Mouse (Mus musculus): ENCODE measurements around the gene Ctc1. TPM values are rescaled to one million over a fixed set of nuclear protein-coding genes. Genes with fewer than 3 reads are reported as not detected.

The Ctc1 gene
- polyA plus RNA-seq (2012; rRNA removed), result 69.9 and 84.4 TPM in 2 replicates

DNA sequence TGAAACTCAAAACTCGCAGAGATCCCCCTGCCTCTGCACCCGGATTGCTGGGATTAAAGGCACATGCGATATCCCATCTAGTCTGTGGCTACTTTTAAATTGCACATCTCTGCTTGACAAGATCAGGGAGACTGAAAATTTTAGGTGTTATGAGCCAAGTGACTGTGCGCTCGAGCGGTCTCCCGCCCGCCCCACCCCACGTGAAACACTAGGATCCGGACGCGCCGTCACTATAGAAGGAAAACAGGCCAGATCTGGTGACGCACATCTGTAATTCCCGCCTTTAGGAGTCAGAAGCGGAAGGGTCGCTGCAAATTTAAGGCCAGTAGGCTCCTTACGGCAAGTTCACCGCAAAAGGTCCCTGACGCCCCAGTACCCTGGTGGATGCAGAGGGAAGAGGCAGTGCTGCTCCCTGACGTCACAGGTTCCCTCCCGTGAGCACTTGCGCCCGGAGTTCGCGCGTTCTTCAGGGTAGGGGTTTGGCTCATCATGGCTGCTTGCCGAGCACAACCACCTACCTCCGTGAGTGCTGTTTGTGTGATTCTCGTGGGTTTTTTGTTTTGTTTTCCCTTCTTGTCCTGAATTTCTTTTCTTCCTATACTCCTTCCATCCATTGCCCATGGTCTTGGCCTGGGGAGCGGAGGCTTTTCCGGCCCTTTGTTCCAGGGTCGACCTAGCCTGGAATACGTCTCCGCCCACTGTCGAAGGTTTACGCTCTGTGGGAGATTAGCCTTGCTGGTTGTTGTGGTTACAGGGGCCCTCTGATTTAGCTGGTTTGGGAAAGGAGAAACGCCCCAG is at the start of gene Ctc1:
Gene Ctc1 (plus strand): TSS at position 268 of the 798 bp plus-strand sequence.

DNA sequence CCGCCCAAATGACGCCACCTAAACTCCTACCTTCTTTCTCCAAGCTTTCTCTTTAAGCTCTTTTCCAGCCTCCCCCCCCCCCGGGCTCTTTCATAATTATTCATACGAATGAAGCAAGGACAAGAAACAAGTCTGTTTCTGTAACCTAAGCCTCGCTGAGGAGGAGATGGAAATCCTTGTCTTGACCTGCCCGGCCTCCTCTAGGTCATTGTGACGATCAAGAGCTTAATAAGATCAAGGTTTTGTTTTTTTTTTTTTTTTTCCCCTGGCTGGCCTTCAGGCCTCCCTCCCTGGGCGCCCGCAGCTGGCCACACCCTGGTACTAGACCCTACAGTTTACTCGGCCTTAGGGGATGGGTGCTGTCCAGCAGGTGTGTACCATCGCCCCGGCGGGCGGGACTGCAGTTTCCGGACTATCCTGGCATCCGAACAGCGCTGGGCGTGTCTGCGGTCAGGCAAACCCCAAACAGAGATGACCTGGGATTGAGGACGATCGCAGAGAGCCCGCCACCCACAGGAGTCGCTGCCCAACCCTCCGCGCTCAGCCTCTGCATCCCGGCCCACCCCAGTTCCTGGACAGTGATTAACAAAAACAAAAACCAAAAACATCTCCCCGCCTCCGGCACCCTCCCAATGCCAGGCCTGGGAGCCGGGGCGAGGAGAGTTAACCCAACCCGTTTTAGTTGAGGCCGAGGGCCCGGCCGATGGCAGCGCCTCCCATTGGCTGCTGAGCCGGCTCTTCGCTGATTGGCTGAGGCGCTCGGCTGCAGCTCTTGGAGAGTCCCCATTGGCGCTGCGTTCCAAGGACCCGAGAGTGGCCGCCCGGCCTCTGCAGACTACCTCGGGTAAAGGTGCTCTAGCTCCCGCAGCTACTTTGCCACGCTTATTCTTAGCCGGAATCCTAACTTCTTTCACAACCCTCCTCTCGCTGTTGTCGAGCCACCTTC is 48.1 kb upstream of the Ctc1 start, which contains the start of gene Slc25a35:
Gene Slc25a35 (plus strand): TSS at position 795 of the 946 bp plus-strand sequence.

DNA sequence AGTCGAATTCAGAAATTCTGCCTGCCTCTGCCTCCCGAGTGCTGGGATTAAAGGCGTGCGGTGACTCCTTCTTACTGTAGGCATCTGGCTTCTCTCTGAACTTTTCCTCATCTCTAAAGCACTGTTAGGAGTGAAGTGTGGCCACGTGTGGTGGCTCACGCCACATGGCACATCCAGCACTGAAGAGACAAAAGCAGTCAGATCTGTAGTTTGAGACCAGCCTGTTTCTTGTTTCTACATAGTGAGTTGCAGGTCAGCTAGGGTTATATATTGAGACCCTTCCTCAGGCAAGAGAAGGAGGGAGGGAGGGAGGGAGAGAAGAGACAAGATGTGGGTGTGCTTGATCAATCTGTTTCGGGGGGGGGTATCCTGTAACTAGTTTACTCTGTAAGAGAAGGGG is 40.6 kb upstream of the Ctc1 start, which contains the start of gene Rangrf:
Gene Rangrf (minus strand): TSS at position 101 of the 400 bp plus-strand sequence.

DNA sequence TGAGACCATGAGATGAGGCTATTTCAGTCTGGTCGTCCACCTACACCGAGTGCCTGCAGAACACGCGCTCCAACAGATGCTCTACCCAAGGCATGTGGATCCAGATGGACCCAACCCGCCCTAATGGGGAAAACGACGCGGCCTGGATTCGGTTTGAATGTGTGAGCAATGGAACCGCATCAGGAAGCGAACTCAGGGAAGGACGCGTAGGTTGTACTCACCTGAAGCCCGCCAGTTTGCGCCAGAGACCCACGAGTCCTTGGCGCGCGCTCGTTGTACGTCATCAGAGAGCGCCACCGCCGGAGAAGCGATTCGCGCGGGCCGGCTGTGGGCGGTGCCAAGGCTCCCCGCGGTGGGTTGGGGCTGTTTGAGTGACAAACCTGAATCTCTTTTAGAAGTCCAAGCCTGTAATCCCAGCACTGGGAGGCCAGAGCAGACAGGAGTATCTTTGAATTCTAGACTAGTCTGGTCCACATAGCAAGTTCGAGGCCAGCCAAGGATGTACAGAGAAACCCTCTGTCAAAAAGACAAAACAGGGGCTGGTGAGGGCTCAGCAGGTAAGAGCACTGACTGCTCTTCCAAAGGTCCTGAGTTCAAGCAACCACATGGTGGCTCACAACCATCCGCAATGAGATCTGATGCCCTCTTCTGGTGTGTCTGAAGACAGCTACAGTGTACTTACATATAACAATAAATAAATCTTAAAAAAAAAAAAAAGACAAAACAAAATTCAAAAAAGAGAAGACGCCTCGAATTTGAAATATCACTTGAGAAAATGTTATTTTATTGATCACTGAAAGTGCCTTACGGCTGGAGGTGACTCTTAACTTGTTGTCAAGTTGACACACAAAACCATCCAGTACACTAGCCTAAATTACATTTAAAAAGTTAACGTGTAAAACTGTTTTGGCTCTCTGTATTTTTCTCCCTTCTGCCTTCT is 7.3 kb upstream of the Ctc1 start, which contains the start of gene Pfas:
Gene Pfas (minus strand): TSS at position 279 of the 940 bp plus-strand sequence.

DNA sequence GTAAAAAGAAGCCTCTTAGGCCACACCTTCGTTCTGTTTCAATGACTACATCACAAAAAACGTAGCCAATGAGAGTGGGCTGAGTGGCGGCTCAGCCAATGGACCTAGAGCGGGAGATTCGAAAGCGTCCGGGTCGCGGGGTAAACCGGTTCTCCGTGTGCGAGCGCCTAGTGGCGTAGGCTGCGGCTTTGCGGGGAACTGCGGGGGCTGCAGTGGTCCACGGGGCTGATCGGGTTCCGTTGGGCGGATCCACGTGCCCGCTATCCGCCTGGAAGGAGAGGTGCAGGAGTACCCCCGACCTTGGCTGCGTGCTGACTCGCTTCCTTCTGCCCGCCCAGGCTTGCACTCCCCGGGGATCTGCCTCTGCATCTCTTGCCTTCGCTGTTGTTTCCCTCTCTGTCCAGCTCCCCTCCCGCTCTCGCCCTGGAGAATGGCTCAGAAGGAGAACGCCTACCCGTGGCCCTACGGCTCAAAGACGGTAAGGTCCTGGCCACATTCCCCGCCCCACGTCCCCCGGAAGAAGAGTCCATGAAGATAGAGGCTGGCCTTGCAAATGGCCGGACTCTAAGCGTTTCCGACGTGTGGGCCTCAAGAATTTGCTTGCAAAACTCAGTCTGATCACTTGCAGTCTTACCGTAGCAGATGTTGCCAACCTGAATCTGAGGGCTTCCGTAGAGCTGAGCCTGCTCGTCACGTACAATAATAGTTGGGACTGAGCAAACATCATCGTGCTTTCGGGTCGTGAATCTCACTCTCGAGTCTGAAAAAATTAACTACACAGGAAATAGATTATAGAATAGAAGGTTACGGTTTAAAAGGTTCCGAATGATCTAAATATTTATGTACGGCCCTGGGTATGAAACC is 30.1 kb downstream of the Ctc1 start, which contains the start of gene Aurkb:
Gene Aurkb (plus strand): TSS at position 117 of the 864 bp plus-strand sequence.

DNA sequence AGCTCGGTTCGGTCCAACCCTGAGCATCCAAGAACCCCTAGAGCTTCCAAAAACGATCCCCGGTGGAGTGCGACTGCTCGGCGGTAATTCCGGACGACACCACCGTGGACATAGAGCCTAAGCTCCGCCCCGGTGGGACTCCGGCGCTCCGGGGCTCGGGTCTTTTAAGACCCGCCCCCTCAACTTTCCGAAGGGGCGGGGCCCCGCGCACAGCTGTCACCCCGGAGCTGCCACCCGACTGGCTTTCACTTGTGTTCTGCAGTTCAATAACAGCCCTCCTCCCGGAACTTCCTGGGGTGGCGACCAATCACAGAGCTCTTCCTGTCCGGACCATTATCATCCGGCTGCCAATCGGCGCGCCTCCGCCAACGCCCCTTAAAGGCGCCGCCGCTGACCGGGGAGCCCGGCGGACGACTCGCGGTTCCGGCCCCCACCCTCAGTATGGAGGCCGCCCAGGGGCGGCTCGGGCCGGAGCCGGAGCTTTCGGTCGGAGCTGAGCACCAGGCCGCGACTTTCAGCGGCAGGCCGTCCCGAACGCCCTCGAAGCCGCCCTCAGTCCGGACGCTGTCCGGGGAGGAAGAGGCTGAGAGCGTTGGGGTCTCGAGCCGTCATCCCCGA is 43.8 kb downstream of the Ctc1 start, which contains the start of gene Borcs6:
Gene Borcs6 (plus strand): TSS at position 361 of the 618 bp plus-strand sequence.

DNA sequence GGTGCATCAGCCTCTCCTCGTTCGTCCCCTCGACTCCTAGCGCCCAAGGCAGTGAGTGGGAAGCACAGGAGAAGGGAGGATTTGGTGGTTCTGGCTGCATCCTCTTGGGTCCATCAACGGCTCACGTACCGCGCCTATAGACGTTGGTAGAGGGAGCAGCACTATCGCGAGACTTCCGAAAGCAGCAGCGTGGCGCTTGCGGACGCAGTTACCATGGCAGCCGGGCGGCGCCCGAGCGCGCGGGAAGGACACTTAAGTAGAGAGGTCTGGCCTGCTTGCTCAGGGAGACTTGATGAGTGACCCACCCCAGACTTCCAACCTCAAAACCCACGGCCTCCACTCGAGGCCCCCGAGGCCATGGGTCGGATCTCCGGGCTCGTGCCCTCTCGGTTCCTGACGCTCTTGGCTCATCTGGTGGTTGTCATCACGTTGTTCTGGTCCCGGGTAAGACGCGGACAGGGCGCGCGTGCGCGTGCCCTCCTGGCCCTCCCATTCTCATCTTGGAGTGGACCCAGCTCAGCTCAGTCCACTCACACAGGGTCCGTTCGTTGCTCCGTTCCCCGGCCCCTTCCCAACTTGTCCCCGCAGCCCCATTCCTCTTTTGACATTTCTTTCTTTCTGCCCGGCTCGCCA is 55.0 kb downstream of the Ctc1 start, which contains the start of gene Tmem107:
Gene Tmem107 (plus strand): TSS at position 217 of the 633 bp plus-strand sequence.

Other genes starting within 250 kb of the Ctc1 start
- gene Ndel1, start 144.1 kb upstream of the Ctc1 start, polyA plus RNA-seq (2012; rRNA removed), result 104 and 124 TPM in 2 replicates
- gene Rnf222, start 127.4 kb upstream of the Ctc1 start, polyA plus RNA-seq (2012; rRNA removed), result 0.03 and 0.21 TPM in 2 replicates
- 1,030 and 1,365 TPM in 2 replicates for gene Rpl26, start 114.3 kb upstream of the Ctc1 start, polyA plus RNA-seq (2012; rRNA removed)
- not detected in 2 replicates for gene Odf4, start 88.8 kb upstream of the Ctc1 start, polyA plus RNA-seq (2012; rRNA removed)
- gene Arhgef15, start 58.4 kb upstream of the Ctc1 start, polyA plus RNA-seq (2012; rRNA removed), result 53.3 and 59.5 TPM in 2 replicates
- 94.0 and 117 TPM in 2 replicates for gene Slc25a35, start 47.8 kb upstream of the Ctc1 start, polyA plus RNA-seq (2012; rRNA removed)
- gene Rangrf, start 40.7 kb upstream of the Ctc1 start, polyA plus RNA-seq (2012; rRNA removed), result 31.8 and 49.9 TPM in 2 replicates
- 27.2 and 30.6 TPM in 2 replicates for gene Pfas, start 7.5 kb upstream of the Ctc1 start, polyA plus RNA-seq (2012; rRNA removed)
- gene Aurkb, start 29.7 kb downstream of the Ctc1 start, polyA plus RNA-seq (2012; rRNA removed), result 35.2 and 55.8 TPM in 2 replicates
- 26.9 and 29.6 TPM in 2 replicates for gene Borcs6, start 43.8 kb downstream of the Ctc1 start, polyA plus RNA-seq (2012; rRNA removed)
- gene Tmem107, start 54.9 kb downstream of the Ctc1 start, polyA plus RNA-seq (2012; rRNA removed), result 60.2 and 98.0 TPM in 2 replicates
- gene Vamp2, start 72.6 kb downstream of the Ctc1 start, polyA plus RNA-seq (2012; rRNA removed), result 128 and 221 TPM in 2 replicates
- gene Per1, start 79.3 kb downstream of the Ctc1 start, polyA plus RNA-seq (2012; rRNA removed), result 25.2 and 31.5 TPM in 2 replicates
- gene Hes7, start 104.5 kb downstream of the Ctc1 start, polyA plus RNA-seq (2012; rRNA removed), result 0.83 and 1.5 TPM in 2 replicates
- gene 9130213A22Rik, start 106.7 kb downstream of the Ctc1 start, polyA plus RNA-seq (2012; rRNA removed), result 1.4 TPM in 2 replicates
- 2.8 and 7.0 TPM in 2 replicates for gene Aloxe3, start 110.0 kb downstream of the Ctc1 start, polyA plus RNA-seq (2012; rRNA removed)
- 0.18 TPM in 1 of 2 replicates, not detected in the other for gene Alox12b, start 141.1 kb downstream of the Ctc1 start, polyA plus RNA-seq (2012; rRNA removed)
- 0.06 TPM in 1 of 2 replicates, not detected in the other for gene Alox8, start 181.9 kb downstream of the Ctc1 start, polyA plus RNA-seq (2012; rRNA removed)
- 1.6 and 1.8 TPM in 2 replicates for gene Gucy2e, start 221.1 kb downstream of the Ctc1 start, polyA plus RNA-seq (2012; rRNA removed)

Measured in ovary, adult 2 months (tissue).